Mouse (Mus musculus) midbrain, embryonic 16.5 days (tissue): ENCODE results near the gene Capzb. TPM values are rescaled to one million over a fixed set of nuclear protein-coding genes. Genes with fewer than 3 reads are reported as not detected.

Experiments
- ATAC-seq: fragments of 200-750 bp; cut with Nextera tagmentation; 2 replicates; pipeline ENCODE4 v1.8.0; 2017; ENCODE audit warnings: moderate TSS enrichment
- H3K27ac ChIP-seq: fragments of 300-500 bp; sonication (generic); 2 replicates; pipeline ENCODE4 v1.5.1; 2014; ENCODE audit warnings: mild to moderate bottlenecking, low read length, mixed read lengths
- H3K27me3 ChIP-seq: fragments of 300-500 bp; sonication (generic); 2 replicates; pipeline ENCODE4 v1.6.1; 2014; ENCODE audit warnings: low read depth, low read length, mixed read lengths; ENCODE audit not compliant: control insufficient read depth, insufficient read depth
- H3K36me3 ChIP-seq: fragments of 300-500 bp; sonication (generic); 2 replicates; pipeline ENCODE4 v1.6.1; 2014; ENCODE audit warnings: mild to moderate bottlenecking, low read length, moderate library complexity, mixed read lengths; ENCODE audit not compliant: control insufficient read depth, insufficient read depth
- H3K4me1 ChIP-seq: fragments of 300-500 bp; sonication (generic); 2 replicates; pipeline ENCODE4 v1.6.1; 2014; ENCODE audit warnings: mild to moderate bottlenecking, low read length, mixed read lengths; ENCODE audit not compliant: control insufficient read depth, insufficient read depth
- H3K4me2 ChIP-seq: fragments of 300-500 bp; sonication (generic); 2 replicates; pipeline ENCODE4 v1.6.1; 2014; ENCODE audit warnings: mild to moderate bottlenecking, low read length, mixed read lengths
- H3K4me3 ChIP-seq: fragments of 300-500 bp; sonication (generic); 2 replicates; pipeline ENCODE4 v1.5.1; 2014; ENCODE audit warnings: low read depth, mild to moderate bottlenecking, low read length, moderate library complexity, mixed read lengths
- H3K9ac ChIP-seq: fragments of 300-500 bp; sonication (generic); 2 replicates; pipeline ENCODE4 v1.6.1; 2014; ENCODE audit warnings: low read depth, low read length, mixed read lengths
- H3K9me3 ChIP-seq: fragments of 300-500 bp; sonication (generic); replicated peaks from 2 replicates; pipeline ENCODE4 v1.6.1; 2014; ENCODE audit warnings: mild to moderate bottlenecking, low read length, mixed read lengths; ENCODE audit not compliant: control insufficient read depth, poor library complexity, severe bottlenecking
- WGBS: fragments of 180-500 bp; shearing (Covaris S2); extraction: QIAGEN DNeasy Blood & Tissue Kit; methylation state at CpG from one replicate; pipeline ENCODE4 v1.1.7; 2014; 5-methylcytosine and 5-hydroxymethylcytosine counted together
- polyA plus RNA-seq: library from polyadenylated mRNA; unstranded; fragments of >200 nt; fragmentation: Nextera tagmentation; extraction: Ambion mirVana; gene quantifications from 2 replicates; pipeline ENCODE4 v1.2.1, GENCODE M21; 2015

Capzb gene
- polyA plus RNA-seq, 1 experiment from 2014 or later = 331 TPM

- no peaks in the 10 kb centered on the region for H3K36me3 ChIP-seq
- no peak overlapping the region for H3K4me2 ChIP-seq
- H3K4me1 ChIP-seq = no peaks in the 10 kb centered on the region
- no peak overlapping the region for H3K27ac ChIP-seq
- 96% methylated on average over 3 of the region's 3 CpGs for WGBS
- H3K27me3 ChIP-seq = no peaks in the 10 kb centered on the region
- H3K9ac ChIP-seq = no peak overlapping the region
- ATAC-seq = no peak
- H3K4me3 ChIP-seq = no peak overlapping the region
- no peaks in the 10 kb centered on the region for H3K9me3 ChIP-seq
These were observed 14.8 kb upstream of the Capzb start for GRCm38 (mm10) chr4:139177921-139178320.

DNA sequence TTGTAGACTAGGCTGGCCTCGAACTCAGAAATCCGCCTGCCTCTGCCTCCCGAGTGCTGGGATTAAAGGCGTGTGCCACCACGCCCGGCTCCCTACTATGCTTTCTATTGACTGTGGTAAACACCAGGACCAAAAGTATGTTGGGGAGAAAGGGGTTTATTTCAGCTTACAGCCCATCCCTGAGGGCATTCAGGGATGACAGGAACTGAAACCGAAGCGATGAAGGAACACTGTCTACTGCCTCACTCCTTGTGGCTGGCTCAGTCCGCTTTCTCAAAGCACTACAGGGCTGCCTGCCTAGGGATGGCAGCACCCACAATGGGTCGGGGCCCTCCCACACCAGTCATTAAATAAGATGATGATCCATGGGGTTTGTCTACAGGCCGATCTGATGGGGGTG is 14.3 kb upstream of the Capzb start:
- Histone ChIP-seq H3K27ac (no peak overlapping the region), H3K4me3 (no peak overlapping the region), H3K4me2 (no peak overlapping the region), H3K9ac (no peak overlapping the region), H3K9me3 (no peaks in the 10 kb centered on the region), H3K4me1 (no peaks in the 10 kb centered on the region), H3K36me3 (no peaks in the 10 kb centered on the region), H3K27me3 (no peaks in the 10 kb centered on the region)
- no peak for ATAC-seq
- 97% methylated on average over 11 of the region's 11 CpGs for WGBS

DNA sequence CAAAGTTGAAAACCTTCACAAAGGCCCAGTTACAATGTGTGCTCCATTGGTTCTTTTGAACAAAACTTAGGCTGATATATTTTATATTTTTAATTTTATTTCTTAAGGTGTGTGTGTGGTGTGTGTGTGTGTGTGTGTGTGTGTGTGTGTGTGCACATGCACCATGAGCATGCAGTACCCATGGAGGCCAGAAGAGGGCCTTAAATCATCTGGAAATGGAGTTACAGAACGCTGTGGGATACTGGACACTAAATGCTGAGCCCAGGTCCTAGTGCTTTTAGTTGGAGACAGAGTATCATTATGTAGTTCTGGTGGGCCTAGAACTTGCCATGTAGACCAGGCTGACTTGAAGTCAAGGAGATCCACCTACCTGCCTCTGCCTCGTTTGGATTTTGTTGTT is 13.5 kb upstream of the Capzb start:
- H3K27me3 ChIP-seq = no peaks in the 10 kb centered on the region
- no peak overlapping the region for H3K9ac ChIP-seq
- H3K36me3 ChIP-seq = no peaks in the 10 kb centered on the region
- no peak for ATAC-seq
- 83% methylated on average over 2 of the region's 2 CpGs for WGBS
- H3K27ac ChIP-seq = no peak overlapping the region
- H3K4me2 ChIP-seq = no peak overlapping the region
- H3K4me1 ChIP-seq = no peaks in the 10 kb centered on the region
- no peaks in the 10 kb centered on the region for H3K9me3 ChIP-seq
- H3K4me3 ChIP-seq = no peak overlapping the region

- no peak overlapping the region for H3K9ac ChIP-seq
- no peak overlapping the region for H3K27ac ChIP-seq
- no peak overlapping the region for H3K4me3 ChIP-seq
- H3K36me3 ChIP-seq = no peaks in the 10 kb centered on the region
- H3K9me3 ChIP-seq = no peaks in the 10 kb centered on the region
- no peak overlapping the region for H3K4me2 ChIP-seq
- 91% methylated on average over 17 of the region's 17 CpGs for WGBS
- ATAC-seq = no peak
- H3K27me3 ChIP-seq = no peaks in the 10 kb centered on the region
- H3K4me1 ChIP-seq = no peaks in the 10 kb centered on the region
These were observed 12.7 kb upstream of the Capzb start for GRCm38 (mm10) chr4:139179731-139180625.

- no peak overlapping the region for H3K4me3 ChIP-seq
- H3K9ac ChIP-seq = no peak overlapping the region
- no peaks in the 10 kb centered on the region for H3K36me3 ChIP-seq
- H3K27ac ChIP-seq = no peak overlapping the region
- H3K27me3 ChIP-seq = no peaks in the 10 kb centered on the region
- no peaks in the 10 kb centered on the region for H3K4me1 ChIP-seq
- no peak for ATAC-seq
- no peak overlapping the region for H3K4me2 ChIP-seq
- no peaks in the 10 kb centered on the region for H3K9me3 ChIP-seq
These were observed 10.2 kb upstream of the Capzb start for GRCm38 (mm10) chr4:139182511-139182910.

- WGBS = 88% methylated on average over 5 of the region's 5 CpGs
- no peak for ATAC-seq
- no peak overlapping the region for H3K4me3 ChIP-seq
These were observed 6.8 kb upstream of the Capzb start for GRCm38 (mm10) chr4:139185766-139186442.

DNA sequence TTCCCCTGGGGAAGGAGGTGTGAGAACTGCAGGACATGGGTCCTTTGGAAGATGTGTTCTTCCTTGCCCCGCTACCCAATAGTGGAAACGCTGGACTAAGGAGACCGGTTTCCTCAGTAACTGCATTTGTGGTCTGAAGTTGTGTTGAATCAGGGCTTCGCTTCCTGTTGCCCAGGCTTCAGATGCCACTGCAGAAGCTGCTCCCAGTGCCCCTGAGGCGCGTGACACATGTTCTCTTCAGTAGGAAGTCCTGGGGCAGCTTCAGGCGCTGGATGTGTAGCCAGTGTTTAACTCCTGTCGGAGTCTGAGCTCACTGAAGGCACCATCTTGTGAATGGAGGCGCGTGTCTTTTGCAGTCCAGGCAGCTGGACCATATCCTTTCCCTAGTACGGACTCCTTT is 4.8 kb upstream of the Capzb start:
- Histone ChIP-seq H3K9me3 (no peaks in the 10 kb centered on the region), H3K4me1 (peaks cover 10% of the 10 kb centered on the region), H3K27me3 (no peaks in the 10 kb centered on the region), H3K27ac (no peak overlapping the region; the same call in 1 of the 2 replicates), H3K9ac (no peak overlapping the region), H3K36me3 (no peaks in the 10 kb centered on the region), H3K4me3 (no peak overlapping the region), H3K4me2 (no peak overlapping the region)
- no peak for ATAC-seq
- 85% methylated on average over 11 of the region's 11 CpGs for WGBS

More at GRCm38 (mm10) chr4:139185766-139186442, 6.8 kb upstream of the Capzb start:
- Histone ChIP-seq H3K9me3 (no peaks in the 10 kb centered on the region), H3K27ac (no peak overlapping the region), H3K36me3 (no peaks in the 10 kb centered on the region), H3K27me3 (no peaks in the 10 kb centered on the region), H3K4me2 (no peak overlapping the region), H3K9ac (no peak overlapping the region), H3K4me1 (no peaks in the 10 kb centered on the region; the same call in 1 of the 2 replicates)

DNA sequence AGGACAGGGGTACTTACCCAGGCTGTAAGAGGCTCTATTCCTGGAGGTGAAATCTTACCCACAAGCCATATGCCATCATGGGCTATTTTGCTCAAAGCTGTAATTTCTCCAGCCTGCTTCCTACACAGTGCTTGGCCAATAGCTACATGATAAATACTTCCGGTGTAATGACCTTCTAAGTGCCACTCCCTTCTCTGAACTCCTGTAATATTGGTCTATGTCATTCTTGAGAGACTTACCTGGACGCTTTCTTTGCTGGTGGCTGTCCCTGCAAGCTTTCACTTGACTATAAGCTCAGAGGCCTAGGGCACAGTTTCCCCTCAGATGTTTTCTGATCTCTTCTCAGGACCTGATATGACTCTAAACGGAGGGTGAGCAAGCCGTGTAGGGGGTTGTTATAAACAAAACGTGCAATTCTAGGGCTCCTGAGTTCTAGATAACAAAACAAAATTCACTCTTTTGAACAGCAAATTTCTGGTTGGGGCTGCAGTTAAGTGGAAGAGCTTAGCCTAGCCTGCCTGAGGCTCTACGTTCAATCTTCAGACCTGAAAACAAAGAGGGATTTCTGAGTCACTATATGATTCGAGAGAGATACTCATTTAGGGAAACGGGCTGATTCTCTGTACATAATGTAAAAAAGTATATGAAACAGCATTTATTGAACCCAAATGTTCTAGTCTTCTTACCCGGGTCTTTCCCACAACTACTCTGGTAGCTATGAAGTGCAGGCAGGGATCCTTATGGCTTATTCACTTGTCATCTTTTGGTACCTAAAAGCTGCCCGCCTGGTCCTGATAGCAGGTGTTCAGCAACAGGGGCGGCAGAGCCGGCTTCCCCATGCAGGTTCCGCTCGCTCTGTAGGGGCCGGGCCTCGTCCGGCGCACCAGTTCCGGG is 847 bp upstream of the Capzb start:
- peaks cover 28% of the 10 kb centered on the region for H3K4me1 ChIP-seq
- peak overlapping the region; percentile 83 for H3K4me3 ChIP-seq
- 19% methylated on average over 19 of the region's 19 CpGs for WGBS
- no peaks in the 10 kb centered on the region for H3K27me3 ChIP-seq
- H3K9ac ChIP-seq = peak overlapping the region; percentile 80
- H3K36me3 ChIP-seq = no peaks in the 10 kb centered on the region
- H3K27ac ChIP-seq = peak overlapping the region; percentile 88
- peak overlapping the region; percentile 69 for H3K4me2 ChIP-seq
- peak; percentile 81 for ATAC-seq
- no peaks in the 10 kb centered on the region for H3K9me3 ChIP-seq
